Mouse (Mus musculus): Measurements from ENCODE around the gene Cdnf. TPM values are rescaled to one million over a fixed set of nuclear protein-coding genes. Genes with fewer than 3 reads are reported as not detected.

Gene Cdnf
- under 1 TPM; 0.39 to 0.47 TPM for polyA plus RNA-seq (2017; shearing (Covaris generic))

DNA sequence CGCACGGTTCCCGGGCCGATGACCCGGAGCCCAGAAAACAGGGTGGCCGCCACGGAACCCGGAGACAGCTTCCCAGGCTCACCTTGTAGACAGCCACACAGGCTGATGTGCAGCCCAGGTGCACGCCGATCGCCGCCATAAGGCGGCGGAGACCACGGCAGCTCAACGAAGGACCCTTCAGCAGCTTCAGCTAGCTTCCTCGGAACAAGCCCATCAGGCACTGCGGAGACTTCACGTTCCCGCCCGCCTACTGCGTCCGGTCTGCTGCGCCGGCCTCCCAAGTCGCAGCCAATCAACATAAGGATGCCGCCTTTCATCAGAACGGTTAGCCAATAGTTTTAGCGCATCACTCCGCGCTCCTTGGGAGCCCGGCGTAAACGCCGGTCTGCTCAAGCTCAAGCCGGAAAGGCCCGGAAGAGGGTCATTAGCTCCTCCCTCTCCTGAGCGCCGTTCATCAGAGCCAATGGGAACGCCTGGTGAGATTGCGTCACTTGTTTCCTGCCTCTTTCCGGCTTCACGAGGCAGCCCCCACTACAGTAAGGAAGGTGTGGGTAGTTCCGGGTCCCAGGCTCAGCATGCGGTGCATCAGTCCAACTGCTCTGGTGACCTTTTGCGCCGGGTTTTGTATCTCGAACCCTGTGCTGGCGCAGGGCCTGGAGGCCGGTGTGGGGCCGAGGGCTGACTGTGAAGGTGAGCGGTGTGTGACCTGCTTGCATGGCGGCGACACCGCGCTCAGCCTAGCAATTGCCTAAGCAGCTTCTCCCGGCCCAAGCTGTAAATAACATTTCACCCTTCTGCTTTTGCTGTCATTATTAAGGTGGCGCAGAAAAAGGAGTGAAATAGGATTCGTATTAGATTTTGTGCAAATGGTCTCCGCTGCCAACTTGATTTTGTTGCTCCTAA lies at the start of gene Cdnf, which contains the start of the genes Gm45902 and Hspa14:
Gene Cdnf (plus strand): TSS at position 479 of the 903 bp plus-strand sequence.
Gene Gm45902 (minus strand): TSS at position 239 of the 903 bp plus-strand sequence.
Gene Hspa14 (minus strand): TSS at position 263 of the 903 bp plus-strand sequence.

DNA sequence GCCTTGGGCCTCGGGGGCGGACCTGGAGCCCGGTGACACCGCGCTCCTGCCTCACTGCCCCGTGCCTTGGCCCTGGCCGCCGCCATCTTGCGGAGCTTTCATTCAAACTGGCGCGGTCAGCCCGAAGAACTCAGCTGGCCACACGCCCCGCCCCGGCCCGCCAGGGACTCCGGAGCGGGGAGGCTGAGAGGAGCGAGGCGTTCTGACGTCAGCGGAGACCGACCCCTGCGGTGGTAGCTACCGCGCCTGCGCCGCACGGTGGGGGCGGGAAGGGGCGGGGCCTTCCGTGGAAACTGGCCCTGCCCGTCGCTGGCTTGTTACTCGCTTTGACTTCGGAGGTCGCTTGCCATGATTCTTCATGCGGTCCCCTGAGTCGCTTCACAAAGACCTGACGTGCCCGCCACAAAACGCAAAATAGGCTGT lies 38.0 kb upstream of the Cdnf start, which contains the start of gene Suv39h2:
Gene Suv39h2 (minus strand): TSS at position 171 of the 423 bp plus-strand sequence.

DNA sequence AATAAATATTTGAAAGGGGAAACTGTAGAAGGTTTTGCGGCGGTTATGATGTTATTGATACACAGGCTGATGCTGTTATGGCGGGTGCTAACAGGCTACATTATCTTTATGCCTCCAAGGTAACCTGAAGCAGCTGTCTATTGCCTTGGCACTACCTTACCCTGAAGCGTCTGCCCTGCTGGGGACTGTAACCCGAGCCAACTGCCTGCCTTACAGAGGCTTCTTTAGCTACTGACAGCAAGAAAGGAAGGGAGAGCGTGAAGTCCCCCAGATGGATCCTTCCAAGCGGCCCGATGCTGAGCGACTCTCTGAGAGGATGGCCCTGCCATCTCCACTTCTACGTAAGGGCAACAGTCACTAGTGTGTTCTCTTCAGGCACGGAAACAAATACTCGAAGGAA lies 57.4 kb downstream of the Cdnf start, which contains the start of gene Fam107b:
Gene Fam107b (plus strand): TSS at position 303 of the 400 bp plus-strand sequence.

Other genes starting within 250 kb of the Cdnf start
- gene Nmt2, start 228.8 kb upstream of the Cdnf start, polyA plus RNA-seq (2017; shearing (Covaris generic)) = 10 to 100 TPM; 11.6 to 11.8 TPM
- 10 to 100 TPM; 18.3 to 21.7 TPM for gene Rpp38, start 180.4 kb upstream of the Cdnf start, polyA plus RNA-seq (2017; shearing (Covaris generic))
- gene Acbd7, start 176.9 kb upstream of the Cdnf start, polyA plus RNA-seq (2017; shearing (Covaris generic)) = 1 to 10 TPM in 1 of 2 experiments, under 1 TPM in 1; 0.31 to 1.1 TPM
- under 1 TPM; 0.11 to 0.53 TPM for gene Olah, start 115.8 kb upstream of the Cdnf start, polyA plus RNA-seq (2017; shearing (Covaris generic))
- gene Meig1, start 90.4 kb upstream of the Cdnf start, polyA plus RNA-seq (2017; shearing (Covaris generic)) = 1 to 10 TPM in 1 of 2 experiments, not detected in 1; 1.1 TPM
- 10 to 100 TPM; 15.9 to 18.9 TPM for gene Dclre1c, start 88.9 kb upstream of the Cdnf start, polyA plus RNA-seq (2017; shearing (Covaris generic))
- 1 to 10 TPM; 1.1 to 2.2 TPM for gene Suv39h2, start 38.0 kb upstream of the Cdnf start, polyA plus RNA-seq (2017; shearing (Covaris generic))
- gene Gm45902, start 240 bp upstream of the Cdnf start, polyA plus RNA-seq (2017; shearing (Covaris generic)) = 1 to 10 TPM; 4.1 to 6.4 TPM
- 10 to 100 TPM; 91.6 to 95.8 TPM for gene Hspa14, start 216 bp upstream of the Cdnf start, polyA plus RNA-seq (2017; shearing (Covaris generic))
- 100 to 1,000 TPM; 371 to 404 TPM for gene Fam107b, start 57.5 kb downstream of the Cdnf start, polyA plus RNA-seq (2017; shearing (Covaris generic))